Mouse (Mus musculus) MEL (cell line): ENCODE results near the gene Rnf185. TPM values are rescaled to one million over a fixed set of nuclear protein-coding genes. Genes with fewer than 3 reads are reported as not detected.

Experiments used
- DNase-seq: peaks from one replicate; pipeline ENCODE4 v3.0.0; 2011; ENCODE audit warnings: low read depth, low spot score
- H3K27ac ChIP-seq: 2 replicates; pipeline ENCODE4 v1.5.1; 2012; ENCODE audit warnings: low read depth, mild to moderate bottlenecking, control low read depth, low read length, moderate library complexity; ENCODE audit not compliant: control insufficient read depth
- H3K27me3 ChIP-seq, 2 experiments: fragments of 150-350 bp in 1 of 2; sonication (generic) in 1 of 2; 2 replicates each; pipeline ENCODE4 v1.6.1; 2012; ENCODE audit warnings: low read length in 2 of 2, mild to moderate bottlenecking in 2 of 2, improper control_type of control experiment in 1 of 2, moderate library complexity in 1 of 2; ENCODE audit not compliant: insufficient read depth in 2 of 2, control insufficient read depth in 1 of 2
- H3K36me3 ChIP-seq, 2 experiments: 2 replicates each; pipeline ENCODE4 v1.6.1; 2012 to 2014; ENCODE audit warnings: low read length in 2 of 2, improper control_type of control experiment in 1 of 2, inconsistent platforms in 1 of 2, mild to moderate bottlenecking in 1 of 2; ENCODE audit not compliant: insufficient read depth in 2 of 2, control insufficient read depth in 1 of 2
- H3K4me1 ChIP-seq, 2 experiments: fragments of 150-350 bp in 1 of 2; sonication (generic) in 1 of 2; 2 replicates each; pipeline ENCODE4 v1.6.1; 2012; ENCODE audit warnings: low read length in 2 of 2, improper control_type of control experiment in 1 of 2, mild to moderate bottlenecking in 1 of 2; ENCODE audit not compliant: insufficient read depth in 2 of 2, control insufficient read depth in 1 of 2
- H3K4me3 ChIP-seq, 2 experiments: fragments of 150-350 bp in 1 of 2; sonication (generic) in 1 of 2; 2 replicates each; pipeline ENCODE4 v1.5.1; 2012; ENCODE audit warnings: low read depth in 2 of 2, low read length in 2 of 2, mild to moderate bottlenecking in 2 of 2, moderate library complexity in 2 of 2, control low read depth in 1 of 2, improper control_type of control experiment in 1 of 2; ENCODE audit not compliant: control insufficient read depth in 1 of 2, insufficient read depth in 1 of 2
- H3K79me2 ChIP-seq: 2 replicates; pipeline ENCODE4 v1.6.1; 2012; ENCODE audit warnings: mild to moderate bottlenecking, low read length, moderate library complexity; ENCODE audit not compliant: control insufficient read depth, poor library complexity, insufficient read depth
- H3K9ac ChIP-seq: 2 replicates; pipeline ENCODE4 v1.6.1; 2012; ENCODE audit warnings: low read depth, mild to moderate bottlenecking, control low read depth, low read length, moderate library complexity; ENCODE audit not compliant: control insufficient read depth, poor library complexity, severe bottlenecking
- H3K9me3 ChIP-seq: fragments of 150-350 bp; sonication (generic); replicated peaks from 2 replicates; pipeline ENCODE4 v1.6.1; 2012; ENCODE audit warnings: mild to moderate bottlenecking, low read length, improper control_type of control experiment, moderate library complexity; ENCODE audit not compliant: insufficient read depth
- ELF1 ChIP-seq: IDR thresholded peaks from 2 replicates; pipeline ENCODE4 v1.6.1; 2014; ENCODE audit warnings: low read depth, mild to moderate bottlenecking, inconsistent platforms, low read length, improper control_type of control experiment, moderate library complexity
- EP300 ChIP-seq, 2 experiments: IDR thresholded peaks; 2 replicates each; pipeline ENCODE4 v1.6.1; 2011; ENCODE audit warnings: improper control_type of control experiment in 2 of 2, low read length in 2 of 2, low read depth in 1 of 2, mild to moderate bottlenecking in 1 of 2
- MYB ChIP-seq: IDR thresholded peaks from 2 replicates; pipeline ENCODE4 v1.6.1; 2011; ENCODE audit warnings: mild to moderate bottlenecking, low read depth, low read length, improper control_type of control experiment
- NELFE ChIP-seq: IDR thresholded peaks from 2 replicates; pipeline ENCODE4 v1.6.1; 2011; ENCODE audit warnings: low read depth, low read length, improper control_type of control experiment
- NRF1 ChIP-seq: IDR thresholded peaks from 2 replicates; pipeline ENCODE4 v1.6.1; 2014; ENCODE audit warnings: low read depth, mild to moderate bottlenecking, inconsistent platforms, low read length, improper control_type of control experiment, moderate library complexity; ENCODE audit not compliant: poor library complexity, insufficient read depth, severe bottlenecking
- POLR2A ChIP-seq, 2 experiments: IDR thresholded peaks; 2 replicates each; pipeline ENCODE4 v1.6.1; 2011 to 2012; ENCODE audit warnings: low read length in 2 of 2, mild to moderate bottlenecking in 2 of 2, control low read depth in 1 of 2, improper control_type of control experiment in 1 of 2, low read depth in 1 of 2, moderate library complexity in 1 of 2; ENCODE audit not compliant: control insufficient read depth in 1 of 2, insufficient read depth in 1 of 2, poor library complexity in 1 of 2
- POLR2AphosphoS5 ChIP-seq: IDR thresholded peaks from 2 replicates; pipeline ENCODE4 v1.6.1; 2012; ENCODE audit warnings: low read depth, borderline replicate concordance, mild to moderate bottlenecking, inconsistent platforms, low read length, moderate library complexity, mixed read lengths
- RAD21 ChIP-seq: IDR thresholded peaks from 2 replicates; pipeline ENCODE4 v1.6.1; 2011; ENCODE audit warnings: mild to moderate bottlenecking, low read depth, low read length, improper control_type of control experiment
- SIN3A ChIP-seq: IDR thresholded peaks from 2 replicates; pipeline ENCODE4 v1.6.1; 2012; ENCODE audit warnings: low read length, improper control_type of control experiment, inconsistent platforms
- TAL1 ChIP-seq: IDR thresholded peaks from 2 replicates; pipeline ENCODE4 v1.6.1; 2012; ENCODE audit warnings: mild to moderate bottlenecking, inconsistent platforms, low read length, moderate library complexity, mixed read lengths
- UBTF ChIP-seq: IDR thresholded peaks from 2 replicates; pipeline ENCODE4 v1.6.1; 2012; ENCODE audit warnings: low read depth, mild to moderate bottlenecking, inconsistent platforms, low read length, improper control_type of control experiment, moderate library complexity, borderline replicate concordance; ENCODE audit not compliant: insufficient read depth
- ZC3H11A ChIP-seq: IDR thresholded peaks from 2 replicates; pipeline ENCODE4 v1.6.1; 2012; ENCODE audit warnings: low read depth, mild to moderate bottlenecking, inconsistent platforms, low read length, improper control_type of control experiment
- ZKSCAN1 ChIP-seq: IDR thresholded peaks from 2 replicates; pipeline ENCODE4 v1.6.1; 2012; ENCODE audit warnings: low read depth, mild to moderate bottlenecking, inconsistent platforms, low read length, improper control_type of control experiment, moderate library complexity
- polyA plus RNA-seq, 2 experiments: library from polyadenylated mRNA; stranded (reverse) in 1 of 2; unstranded in 1 of 2; fragments of >175 nt in 1 of 2; fragments of >200 nt in 1 of 2; gene quantifications; 2 replicates each; pipeline versions ENCODE4 v1.2.1 to v1.2.4; 2012; ENCODE audit warnings: low replicate concordance in 2 of 2, low read depth in 1 of 2; ENCODE audit not compliant: insufficient read length in 2 of 2, insufficient read depth in 1 of 2, missing spikeins in 1 of 2
- total RNA-seq: library from RNA; depleted of rRNA; stranded (reverse); fragments of 300-350 nt; gene quantifications from 2 replicates; pipeline ENCODE4 v1.2.3, GENCODE M21; 2012; rRNA removed

Rnf185 gene
- total and polyA plus RNA-seq, 3 experiments: 9.9 to 13.8 TPM; not detected in 1

- no peaks in the 10 kb centered on the region for H3K36me3 ChIP-seq
- no peaks in the 10 kb centered on the region for H3K79me2 ChIP-seq
- no peaks in the 10 kb centered on the region for H3K9me3 ChIP-seq
- TF ChIP-seq ZKSCAN1 (no peak), RAD21 (no peak), EP300 (IDR thresholded peaks at IDR 0.05; ENCODE audit: low read depth in 1 of 2, low read length in 2 of 2) (no peak), SIN3A (no peak), ZC3H11A (no peak), TAL1 (no peak), NELFE (no peak), UBTF (no peak), NRF1 (no peak), MYB (no peak), ELF1 (no peak), POLR2A (IDR thresholded peaks at IDR 0.05; ENCODE audit: control insufficient read depth in 1 of 2, insufficient read depth in 1 of 2, low read depth in 1 of 2, low read length in 2 of 2, poor library complexity in 1 of 2) (no peak), POLR2AphosphoS5 (no peak)
- TF ChIP-seq, all 39 proteins: peak for 0
- no peak for DNase-seq
- Histone ChIP-seq H3K27me3 (no peaks in the 10 kb centered on the region), H3K4me1 (no peaks in the 10 kb centered on the region), H3K27ac (no peak overlapping the region), H3K9ac (no peak overlapping the region), H3K4me3 (no peak overlapping the region)
These were observed 85.8 kb downstream of the Rnf185 start for GRCm38 (mm10) chr11:3366411-3366810.

Other genes with a start within 250 kb of the Rnf185 start
- gene Eif4enif1, start 250.0 kb downstream of the Rnf185 start, total RNA-seq: 42.8 and 59.6 TPM in 2 replicates
- gene Eif4enif1, start 250.0 kb downstream of the Rnf185 start, polyA plus RNA-seq: 100 to 1,000 TPM; 103 to 235 TPM
- gene Drg1, start 185.9 kb downstream of the Rnf185 start, total RNA-seq: 204 and 212 TPM in 2 replicates
- 1,000 to 10,000 TPM in 1 of 2 experiments, 100 to 1,000 TPM in 1; 161 to 1,664 TPM for gene Drg1, start 185.9 kb downstream of the Rnf185 start, polyA plus RNA-seq
- 52.0 and 63.1 TPM in 2 replicates for gene Patz1, start 163.5 kb downstream of the Rnf185 start, total RNA-seq
- gene Patz1, start 163.5 kb downstream of the Rnf185 start, polyA plus RNA-seq: 10 to 100 TPM in 1 of 2 experiments, not detected in 1; 63.5 TPM
- 0.88 and 1.7 TPM in 2 replicates for gene Pik3ip1, start 122.0 kb downstream of the Rnf185 start, total RNA-seq
- 1 to 10 TPM in 1 of 2 experiments, not detected in 1; 2.7 TPM for gene Pik3ip1, start 122.0 kb downstream of the Rnf185 start, polyA plus RNA-seq
- gene Limk2, start 43.2 kb downstream of the Rnf185 start, total RNA-seq: 19.6 and 21.9 TPM in 2 replicates
- gene Limk2, start 43.2 kb downstream of the Rnf185 start, polyA plus RNA-seq: 10 to 100 TPM in 1 of 2 experiments, not detected in 1; 29.1 TPM
- gene Pla2g3, start 35.9 kb upstream of the Rnf185 start, total RNA-seq: 0.15 and 0.29 TPM in 2 replicates
- under 1 TPM in 1 of 2 experiments, not detected in 1; 0.39 TPM for gene Pla2g3, start 35.9 kb upstream of the Rnf185 start, polyA plus RNA-seq
- gene Inpp5j, start 52.5 kb upstream of the Rnf185 start, total RNA-seq: 0.23 TPM in 2 replicates
- gene Inpp5j, start 52.5 kb upstream of the Rnf185 start, polyA plus RNA-seq: 1 to 10 TPM in 1 of 2 experiments, not detected in 1; 2.9 TPM
- gene Selenom, start 62.3 kb upstream of the Rnf185 start, total RNA-seq: 28.7 and 29.5 TPM in 2 replicates
- gene Selenom, start 62.3 kb upstream of the Rnf185 start, polyA plus RNA-seq: 10 to 100 TPM in 1 of 2 experiments, not detected in 1; 35.4 TPM
- 203 and 204 TPM in 2 replicates for gene Smtn, start 88.2 kb upstream of the Rnf185 start, total RNA-seq
- gene Smtn, start 88.2 kb upstream of the Rnf185 start, polyA plus RNA-seq: 100 to 1,000 TPM in 1 of 2 experiments, not detected in 1; 370 TPM
- gene Morc2a, start 196.8 kb upstream of the Rnf185 start, total RNA-seq: 12.8 and 14.7 TPM in 2 replicates
- 10 to 100 TPM; 23.4 to 25.6 TPM for gene Morc2a, start 196.8 kb upstream of the Rnf185 start, polyA plus RNA-seq